Mouse (Mus musculus): ENCODE results near the gene Cfap299. TPM values are rescaled to one million over a fixed set of nuclear protein-coding genes. Genes with fewer than 3 reads are reported as not detected.

Cfap299 gene
- polyA plus RNA-seq, 1 experiment from 2014 or later, result 2.7 TPM

DNA sequence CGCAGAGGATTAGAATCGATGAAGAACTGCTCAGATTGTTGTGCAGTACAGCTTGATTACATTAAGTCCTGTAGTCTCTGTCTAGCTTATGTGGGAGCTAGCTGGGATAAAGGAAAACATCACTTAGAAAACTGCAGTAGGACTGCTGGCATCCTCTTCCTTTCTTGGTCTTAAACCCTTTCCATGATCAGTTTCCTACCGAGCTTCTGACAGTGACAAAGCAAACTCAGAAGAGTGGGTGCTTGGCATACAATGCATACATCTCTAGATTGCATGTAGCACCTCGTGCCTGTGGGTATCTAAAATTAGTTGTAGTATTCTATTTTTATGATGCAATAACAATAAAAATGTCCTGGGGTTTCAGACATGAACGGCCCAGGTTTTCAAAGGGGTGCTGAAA, 154.4 kb downstream of the Cfap299 start:
- no peak overlapping the region for H3K9ac ChIP-seq
- H3K4me3 ChIP-seq, result no peak overlapping the region
- no peak for ATAC-seq (ENCODE audit: low FRiP score)
- WGBS, result 80% methylated on average over 5 of the region's 5 CpGs
- H3K27ac ChIP-seq, result no peak overlapping the region
- no peaks in the 10 kb centered on the region for H3K4me1 ChIP-seq (replicated peaks)
- H3K36me3 ChIP-seq, result no peaks in the 10 kb centered on the region
- H3K27me3 ChIP-seq, result no peaks in the 10 kb centered on the region
- no peak overlapping the region for H3K4me2 ChIP-seq
- no peaks in the 10 kb centered on the region for H3K9me3 ChIP-seq

DNA sequence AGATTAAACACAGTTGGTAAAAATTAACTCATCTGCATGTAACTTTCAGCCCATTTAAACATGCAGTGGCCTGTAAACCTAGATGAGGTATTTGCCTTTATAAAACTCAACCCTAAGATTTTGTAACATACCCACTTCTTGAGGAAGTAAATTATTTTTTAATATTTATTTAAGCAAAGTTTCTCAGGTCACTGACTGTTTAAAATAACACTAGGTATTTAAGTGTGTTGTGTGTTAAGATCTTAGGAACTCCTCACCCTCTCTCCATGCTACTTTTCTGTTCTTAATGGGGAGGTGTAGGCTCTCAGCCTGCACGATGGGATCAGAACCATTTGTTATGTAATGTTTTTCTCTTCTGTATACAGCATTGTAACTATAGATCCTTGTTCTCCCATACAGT, 156.1 kb downstream of the Cfap299 start:
- Histone ChIP-seq H3K27me3 (no peaks in the 10 kb centered on the region), H3K4me3 (no peak overlapping the region), H3K9ac (no peak overlapping the region), H3K36me3 (no peaks in the 10 kb centered on the region), H3K4me2 (no peak overlapping the region), H3K9me3 (no peaks in the 10 kb centered on the region), H3K27ac (no peak overlapping the region), H3K4me1 (replicated peaks) (no peaks in the 10 kb centered on the region)
- 86% methylated on average over 1 of the region's 1 CpGs for WGBS
- no peak for ATAC-seq (ENCODE audit: low FRiP score)

DNA sequence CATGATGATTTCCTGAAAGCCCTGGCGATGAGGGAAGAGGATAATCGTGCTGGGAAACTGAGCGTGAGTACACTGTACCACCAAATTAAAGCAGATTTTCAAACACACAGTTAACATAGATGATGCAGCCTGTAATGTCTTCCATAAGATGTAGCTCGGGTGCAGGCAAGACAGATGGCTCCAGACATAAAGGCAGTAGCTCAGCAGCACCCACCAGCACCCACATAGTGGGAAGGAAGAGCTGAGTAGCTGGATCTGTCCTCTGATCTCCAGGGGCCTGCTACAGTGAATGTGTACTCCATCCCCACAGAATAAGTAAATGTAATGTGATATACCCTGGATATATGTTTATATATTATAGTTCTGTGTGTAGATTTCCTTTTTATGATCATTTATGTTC, 169.2 kb downstream of the Cfap299 start:
- WGBS, result 87% methylated on average over 4 of the region's 4 CpGs
- no peak overlapping the region for H3K4me3 ChIP-seq
- H3K36me3 ChIP-seq, result no peaks in the 10 kb centered on the region
- H3K4me2 ChIP-seq, result no peak overlapping the region
- H3K9me3 ChIP-seq, result no peaks in the 10 kb centered on the region
- H3K27ac ChIP-seq, result no peak overlapping the region
- H3K4me1 ChIP-seq (replicated peaks), result no peaks in the 10 kb centered on the region
- H3K9ac ChIP-seq, result no peak overlapping the region
- H3K27me3 ChIP-seq, result no peaks in the 10 kb centered on the region
- no peak for ATAC-seq (ENCODE audit: low FRiP score)

DNA sequence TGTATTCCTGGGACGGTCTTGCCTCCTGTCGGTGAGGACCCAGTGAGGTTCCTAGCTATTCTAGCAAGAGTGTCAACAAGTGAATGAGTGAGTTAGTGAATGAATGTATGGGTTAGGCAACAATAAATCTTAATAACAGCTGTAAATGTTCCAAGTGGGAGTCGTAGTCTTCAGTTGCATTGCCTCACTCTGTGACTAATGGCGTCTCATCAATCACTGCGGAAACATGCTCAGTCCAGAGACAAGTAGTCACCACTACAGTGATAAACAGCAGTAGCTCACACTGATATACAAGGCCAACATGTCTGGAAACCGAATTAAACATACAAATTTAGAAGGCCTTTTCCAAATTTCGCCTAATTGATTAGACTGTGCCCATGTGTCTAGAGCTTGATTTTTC, 187.1 kb downstream of the Cfap299 start:
- no peaks in the 10 kb centered on the region for H3K4me1 ChIP-seq (replicated peaks)
- no peak overlapping the region for H3K4me2 ChIP-seq
- no peak overlapping the region for H3K27ac ChIP-seq
- H3K9me3 ChIP-seq, result no peaks in the 10 kb centered on the region
- H3K27me3 ChIP-seq, result no peaks in the 10 kb centered on the region
- H3K4me3 ChIP-seq, result no peak overlapping the region
- no peaks in the 10 kb centered on the region for H3K36me3 ChIP-seq
- ATAC-seq (ENCODE audit: low FRiP score), result no peak
- no peak overlapping the region for H3K9ac ChIP-seq
- WGBS, result 66% methylated on average over 7 of the region's 7 CpGs

DNA sequence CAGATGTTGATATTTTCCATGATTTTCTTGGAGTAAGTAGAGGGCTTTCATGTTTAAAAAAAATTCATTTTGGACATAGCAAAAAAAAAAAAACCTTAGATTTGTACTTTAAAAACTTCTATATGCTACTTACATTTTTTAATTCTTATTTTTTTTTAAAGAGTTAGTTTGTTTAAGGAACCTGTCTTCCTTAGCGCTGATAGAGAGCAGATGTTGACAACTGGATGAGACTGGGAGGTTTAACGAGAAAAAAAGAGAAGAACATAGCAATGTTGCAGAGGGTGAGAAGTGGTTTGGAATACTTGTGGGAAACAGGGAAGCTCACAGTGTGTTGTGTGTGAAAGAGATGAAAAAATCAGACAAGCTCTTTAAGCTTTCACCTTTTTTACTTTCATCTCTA, 191.0 kb downstream of the Cfap299 start:
- no peak overlapping the region for H3K4me3 ChIP-seq
- no peak for ATAC-seq (ENCODE audit: low FRiP score)
- WGBS, result 87% methylated on average over 2 of the region's 2 CpGs
- H3K27me3 ChIP-seq, result no peaks in the 10 kb centered on the region
- no peak overlapping the region for H3K27ac ChIP-seq
- no peak overlapping the region for H3K4me2 ChIP-seq
- no peak overlapping the region for H3K9ac ChIP-seq
- no peaks in the 10 kb centered on the region for H3K4me1 ChIP-seq (replicated peaks)
- no peaks in the 10 kb centered on the region for H3K36me3 ChIP-seq
- H3K9me3 ChIP-seq, result no peaks in the 10 kb centered on the region

DNA sequence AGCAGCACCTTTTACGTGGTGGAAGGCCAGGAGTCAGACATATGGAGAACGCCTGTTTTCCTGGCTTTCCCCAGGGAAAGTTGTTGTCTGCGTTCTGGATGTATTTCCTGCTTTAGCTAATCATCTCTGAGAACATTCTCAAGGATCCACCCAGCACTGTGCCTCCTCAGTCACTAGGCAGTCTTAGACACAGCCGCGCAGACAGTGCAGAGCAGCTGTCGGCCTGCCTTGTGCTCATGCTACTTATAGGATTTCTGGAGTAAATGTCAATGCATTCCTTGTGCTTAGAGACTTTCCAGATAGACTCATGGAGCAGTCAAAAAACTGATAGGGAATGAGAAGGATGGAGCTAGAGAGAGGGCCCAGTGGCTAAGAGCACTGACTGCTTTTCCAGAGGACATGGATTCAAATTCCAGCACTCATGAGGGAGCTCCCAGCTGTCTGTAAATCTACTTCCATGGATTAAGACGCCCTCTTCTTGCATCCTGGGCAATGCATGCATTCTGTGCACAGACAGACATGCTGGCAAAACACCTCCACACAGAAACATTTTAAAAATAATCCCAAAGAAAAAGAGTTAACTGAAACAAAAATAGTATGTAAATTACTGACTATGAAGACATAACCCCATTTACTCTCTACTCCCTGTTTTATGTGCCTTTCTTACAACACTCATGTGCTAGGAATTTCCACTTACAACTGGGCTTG, 193.3 kb downstream of the Cfap299 start:
- Histone ChIP-seq H3K27me3 (no peaks in the 10 kb centered on the region), H3K4me3 (no peak overlapping the region), H3K36me3 (no peaks in the 10 kb centered on the region), H3K27ac (no peak overlapping the region), H3K4me1 (replicated peaks) (no peaks in the 10 kb centered on the region), H3K4me2 (no peak overlapping the region), H3K9ac (no peak overlapping the region), H3K9me3 (no peaks in the 10 kb centered on the region)
- 91% methylated on average over 7 of the region's 7 CpGs for WGBS
- ATAC-seq (ENCODE audit: low FRiP score), result no peak

DNA sequence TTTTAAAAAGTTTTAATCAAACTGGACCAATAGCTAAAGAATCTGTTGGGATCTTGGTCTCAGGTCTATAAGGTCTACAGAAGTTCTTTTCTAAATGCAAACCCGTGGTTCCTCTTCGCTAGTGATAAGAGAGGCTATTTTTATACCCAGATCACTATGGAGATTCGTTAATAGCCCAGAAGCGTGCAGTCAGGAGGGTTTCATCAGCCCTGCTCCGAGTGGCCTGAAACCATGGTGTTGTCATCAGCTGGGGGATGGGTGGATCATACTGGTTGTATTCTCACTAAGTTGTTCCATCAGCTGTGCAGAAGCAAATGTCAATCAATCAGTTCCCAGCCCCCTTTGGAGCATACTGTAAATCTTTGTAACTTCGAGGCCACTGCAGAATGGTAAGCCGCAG, 193.9 kb downstream of the Cfap299 start:
- Histone ChIP-seq H3K9me3 (no peaks in the 10 kb centered on the region), H3K4me2 (no peak overlapping the region), H3K27me3 (no peaks in the 10 kb centered on the region), H3K4me1 (replicated peaks) (no peaks in the 10 kb centered on the region), H3K36me3 (no peaks in the 10 kb centered on the region), H3K9ac (no peak overlapping the region), H3K27ac (no peak overlapping the region), H3K4me3 (no peak overlapping the region)
- no peak for ATAC-seq (ENCODE audit: low FRiP score)
- WGBS, result 87% methylated on average over 7 of the region's 7 CpGs

DNA sequence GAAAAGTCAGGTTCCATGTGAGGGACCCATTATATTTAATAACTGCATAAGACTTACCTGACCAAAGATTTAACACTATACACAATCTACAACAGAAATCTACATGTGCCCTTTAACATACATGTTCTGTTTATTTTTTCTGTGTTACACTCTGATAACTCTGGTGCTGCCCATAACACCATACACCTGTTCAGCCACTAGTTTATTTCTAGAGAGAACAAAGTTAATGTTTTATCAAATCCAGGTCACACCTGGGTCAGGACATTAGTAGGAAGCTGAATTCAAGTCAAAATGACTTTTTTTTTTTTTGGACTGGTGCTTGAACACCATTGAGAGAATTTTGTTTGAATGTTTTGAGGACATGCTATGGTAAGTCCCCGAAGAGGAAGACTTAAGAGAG, 194.7 kb downstream of the Cfap299 start:
- Histone ChIP-seq H3K4me3 (no peak overlapping the region), H3K9me3 (no peaks in the 10 kb centered on the region), H3K36me3 (no peaks in the 10 kb centered on the region), H3K4me2 (no peak overlapping the region), H3K27ac (no peak overlapping the region), H3K27me3 (no peaks in the 10 kb centered on the region), H3K9ac (no peak overlapping the region), H3K4me1 (replicated peaks) (no peaks in the 10 kb centered on the region)
- WGBS, result 85% methylated on average over 1 of the region's 1 CpGs
- no peak for ATAC-seq (ENCODE audit: low FRiP score)

DNA sequence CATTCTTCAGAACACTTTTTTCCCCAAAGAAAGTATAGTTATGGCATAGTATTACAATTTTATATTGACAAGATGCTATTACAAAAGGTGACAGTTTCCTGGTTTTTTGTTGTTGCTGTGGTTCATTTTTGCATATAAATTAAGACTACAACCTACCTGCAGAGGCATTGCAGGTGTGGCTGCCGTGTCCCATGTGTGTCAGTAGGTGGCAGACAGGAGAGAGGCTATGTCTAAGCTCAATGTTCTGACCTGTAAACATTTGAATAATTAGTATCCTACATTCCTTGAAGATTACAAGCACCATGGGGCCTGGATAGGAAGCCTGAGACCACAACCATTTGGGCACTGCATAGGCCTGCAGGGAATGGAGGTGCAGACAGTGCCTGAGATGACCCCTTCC, 212.2 kb downstream of the Cfap299 start:
- no peaks in the 10 kb centered on the region for H3K9me3 ChIP-seq

DNA sequence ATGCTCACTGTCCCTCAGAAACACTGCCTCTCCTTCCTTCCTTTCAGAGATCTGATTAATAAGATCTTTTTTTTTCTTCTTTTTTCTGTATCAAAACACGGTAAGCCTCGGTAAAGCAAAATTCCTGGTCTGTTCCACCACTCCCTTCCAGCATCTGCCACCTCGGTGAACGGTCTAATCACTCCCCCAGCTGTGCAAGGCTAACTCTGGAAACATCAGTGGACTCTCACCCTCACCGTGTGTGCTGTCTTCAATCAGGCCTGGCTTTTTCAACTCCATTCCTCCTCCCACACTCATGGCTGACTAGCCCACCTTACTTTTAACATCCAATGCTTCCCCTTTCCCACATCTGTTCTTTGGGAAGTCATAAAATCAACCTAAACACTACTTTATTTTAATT, 221.2 kb downstream of the Cfap299 start:
- Histone ChIP-seq H3K4me1 (replicated peaks) (no peaks in the 10 kb centered on the region), H3K4me2 (no peak overlapping the region), H3K4me3 (no peak overlapping the region), H3K27ac (no peak overlapping the region), H3K36me3 (no peaks in the 10 kb centered on the region), H3K27me3 (no peaks in the 10 kb centered on the region), H3K9me3 (no peaks in the 10 kb centered on the region), H3K9ac (no peak overlapping the region)
- no peak for ATAC-seq (ENCODE audit: low FRiP score)
- 53% methylated on average over 5 of the region's 5 CpGs for WGBS

More for the DNA sequence above, 212.2 kb downstream of the Cfap299 start:
- H3K36me3 ChIP-seq, result no peaks in the 10 kb centered on the region
- ATAC-seq (ENCODE audit: low FRiP score), result no peak
- no peak overlapping the region for H3K27ac ChIP-seq
- no peaks in the 10 kb centered on the region for H3K4me1 ChIP-seq (replicated peaks)
- H3K9ac ChIP-seq, result no peak overlapping the region
- no peaks in the 10 kb centered on the region for H3K27me3 ChIP-seq
- H3K4me3 ChIP-seq, result no peak overlapping the region
- H3K4me2 ChIP-seq, result no peak overlapping the region
- WGBS, result 94% methylated on average over 1 of the region's 1 CpGs

DNA sequence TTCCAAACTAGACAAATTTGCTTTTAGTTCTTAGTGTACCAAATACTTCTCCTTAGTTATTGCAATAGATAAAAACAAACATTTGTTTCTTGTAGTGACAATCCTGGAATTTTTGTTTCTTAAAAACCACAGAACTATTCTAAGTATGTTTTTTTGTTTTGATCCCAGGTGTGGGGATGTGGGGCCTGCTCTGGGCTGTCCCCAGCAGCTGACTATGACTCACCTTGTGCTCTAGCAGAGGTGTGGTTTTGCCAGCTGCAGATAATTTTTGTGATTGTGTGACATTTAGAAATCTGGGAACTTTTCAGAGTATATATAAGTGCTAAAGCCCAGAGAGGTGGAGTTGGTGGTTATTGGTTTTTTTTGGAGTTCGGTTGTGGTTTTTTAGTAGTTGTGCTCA, 221.8 kb downstream of the Cfap299 start:
- no peaks in the 10 kb centered on the region for H3K4me1 ChIP-seq (replicated peaks)
- no peak overlapping the region for H3K4me2 ChIP-seq
- no peaks in the 10 kb centered on the region for H3K9me3 ChIP-seq
- no peaks in the 10 kb centered on the region for H3K27me3 ChIP-seq
- ATAC-seq (ENCODE audit: low FRiP score), result no peak
- no peak overlapping the region for H3K27ac ChIP-seq
- no peak overlapping the region for H3K4me3 ChIP-seq
- H3K36me3 ChIP-seq, result no peaks in the 10 kb centered on the region
- 89% methylated on average over 1 of the region's 1 CpGs for WGBS
- H3K9ac ChIP-seq, result no peak overlapping the region

DNA sequence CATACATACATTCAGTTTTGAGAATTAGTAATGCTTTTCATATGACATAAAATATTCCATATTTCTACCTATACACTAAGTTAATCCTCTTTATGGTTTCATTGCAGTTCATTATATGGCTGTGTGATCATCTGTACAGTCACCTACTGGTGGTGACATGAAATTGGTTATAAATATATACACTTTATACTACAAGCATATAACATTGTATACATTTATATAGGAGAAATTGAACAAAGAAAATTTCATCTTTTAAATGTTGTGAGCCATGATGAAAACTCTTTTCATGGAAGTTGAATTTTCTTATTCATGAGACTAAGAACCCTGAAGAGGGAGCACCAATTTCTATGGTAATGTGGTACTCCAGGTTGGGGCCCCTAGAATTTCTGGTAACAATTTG, 223.3 kb downstream of the Cfap299 start, which contains the start of gene Gm11111:
Gm11111 (plus strand) TSS at position 301 of the 400 bp plus-strand sequence.
- H3K4me1 ChIP-seq (replicated peaks), result no peaks in the 10 kb centered on the region
- H3K27ac ChIP-seq, result no peak within 1 kb of the TSS
- ATAC-seq (ENCODE audit: low FRiP score), result no peak
- no peak within 1 kb of the TSS for H3K4me2 ChIP-seq
- no peak within 1 kb of the TSS for H3K9ac ChIP-seq
- no peaks in the 10 kb centered on the region for H3K36me3 ChIP-seq
- no peak within 1 kb of the TSS for H3K4me3 ChIP-seq
- no peaks in the 10 kb centered on the region for H3K9me3 ChIP-seq
- no peaks in the 10 kb centered on the region for H3K27me3 ChIP-seq

DNA sequence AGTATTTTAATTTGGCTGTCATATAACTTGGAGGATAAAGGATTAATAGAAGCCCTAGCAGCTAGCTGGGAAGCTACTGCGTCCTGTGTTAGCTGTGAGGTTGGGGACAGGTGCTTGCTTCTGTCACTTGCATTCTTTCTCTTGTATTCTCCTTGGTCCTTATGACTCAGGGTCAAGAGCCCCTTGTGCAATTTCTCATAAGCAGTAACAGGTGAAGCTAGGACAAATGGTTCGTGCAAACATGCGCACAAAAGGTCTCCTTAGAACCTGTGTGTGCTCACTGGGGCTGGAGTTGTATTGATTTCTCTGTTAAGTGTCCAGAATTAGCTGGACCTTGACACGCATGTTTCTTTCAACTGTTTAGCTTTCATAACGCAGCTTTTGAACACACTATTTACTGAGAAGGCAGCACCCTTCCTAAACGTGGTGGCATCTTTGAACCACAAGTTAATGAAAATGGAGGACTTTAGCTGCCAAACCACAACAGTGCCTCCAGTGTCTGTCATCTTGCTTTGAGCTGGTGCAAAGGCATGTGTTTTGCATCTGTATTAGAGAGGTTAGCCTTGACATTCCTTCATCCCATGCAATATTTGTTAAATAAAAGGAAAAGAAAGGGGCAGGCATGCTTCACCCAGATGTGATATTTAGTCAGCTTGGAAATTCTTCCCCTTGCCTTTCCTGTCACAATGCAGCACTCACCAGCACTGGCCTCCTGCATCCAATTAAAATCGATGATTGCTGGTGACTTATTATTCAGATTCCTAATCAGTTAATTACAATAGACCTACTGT, 223.9 kb downstream of the Cfap299 start:
- no peaks in the 10 kb centered on the region for H3K4me1 ChIP-seq (replicated peaks)
- H3K27ac ChIP-seq, result no peak overlapping the region
- H3K4me3 ChIP-seq, result no peak overlapping the region
- no peak overlapping the region for H3K4me2 ChIP-seq
- no peak overlapping the region for H3K9ac ChIP-seq
- 69% methylated on average over 7 of the region's 7 CpGs for WGBS
- no peaks in the 10 kb centered on the region for H3K27me3 ChIP-seq
- H3K36me3 ChIP-seq, result no peaks in the 10 kb centered on the region
- ATAC-seq (ENCODE audit: low FRiP score), result no peak
- H3K9me3 ChIP-seq, result no peaks in the 10 kb centered on the region

Data from hindbrain, embryonic 13.5 days (tissue).